Mouse (Mus musculus) cerebellum, adult 2 months (tissue): ENCODE measurements around the gene Slc16a5. TPM values are rescaled to one million over a fixed set of nuclear protein-coding genes. Genes with fewer than 3 reads are reported as not detected.

Source experiments
- DNase-seq, 2 experiments: peaks; one replicate each; pipeline ENCODE4 v3.0.0; 2021
- H3K27ac ChIP-seq: fragments of 200-500 bp; 2 replicates; pipeline ENCODE4 v1.5.1; 2012; ENCODE audit warnings: low read length, control low read depth, inconsistent platforms; ENCODE audit not compliant: insufficient read depth
- H3K27me3 ChIP-seq: fragments of 200-500 bp; 2 replicates; pipeline ENCODE4 v1.6.1; 2012; ENCODE audit warnings: inconsistent platforms, mild to moderate bottlenecking, low read length, moderate library complexity; ENCODE audit not compliant: control insufficient read depth, insufficient read depth
- H3K4me1 ChIP-seq: fragments of 200-500 bp; 2 replicates; pipeline ENCODE4 v1.6.1; 2011; ENCODE audit warnings: low read length; ENCODE audit not compliant: control insufficient read depth, insufficient read depth
- H3K4me3 ChIP-seq: fragments of 200-500 bp; replicated peaks from 2 replicates; pipeline ENCODE3; 2011; ENCODE audit warnings: mild to moderate bottlenecking, low read depth, low read length, control low read depth; ENCODE audit not compliant: insufficient read depth
- CTCF ChIP-seq: fragments of 200-500 bp; IDR thresholded peaks from 2 replicates; pipeline ENCODE4 v1.5.1; 2011; ENCODE audit warnings: low read depth, mild to moderate bottlenecking, control low read depth, low read length, moderate library complexity, borderline replicate concordance; ENCODE audit not compliant: insufficient read depth
- POLR2A ChIP-seq: fragments of 200-500 bp; IDR thresholded peaks from 2 replicates; pipeline ENCODE4 v1.6.1; 2011; ENCODE audit warnings: low read length, control low read depth, borderline replicate concordance; ENCODE audit not compliant: insufficient read depth
- WGBS: fragments of 180-500 bp; shearing (Covaris S2); methylation state at CpG from one replicate; pipeline ENCODE4 v1.1.7; 2018; 5-methylcytosine and 5-hydroxymethylcytosine counted together
- polyA plus RNA-seq: library from polyadenylated mRNA; depleted of rRNA; stranded (reverse); fragments of >200 nt; gene quantifications from 2 replicates; pipeline ENCODE4 v1.2.3, GENCODE M21; 2012

Slc16a5 gene
- polyA plus RNA-seq, 1 experiment = 0.25 TPM

DNA sequence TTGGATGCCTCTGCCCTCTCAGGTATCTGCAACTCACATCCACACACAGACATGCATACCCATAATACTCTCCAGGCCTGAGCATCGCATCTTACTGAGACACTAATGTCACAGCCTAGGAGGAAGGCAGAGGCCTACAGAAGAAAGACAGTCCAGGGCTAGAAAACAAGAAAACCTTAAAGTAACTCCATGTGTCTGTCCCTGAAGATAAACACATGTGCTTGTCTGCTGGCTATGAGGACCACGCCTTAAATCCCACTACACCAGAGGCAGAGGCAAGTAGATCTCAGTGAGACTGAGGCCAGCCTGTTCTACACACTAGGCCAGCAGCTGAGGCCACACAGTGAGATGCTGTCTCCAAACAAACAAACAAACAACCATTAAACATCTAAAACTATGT is 48.8 kb downstream of the Slc16a5 start:
- Histone ChIP-seq H3K27me3 (no peaks in the 10 kb centered on the region), H3K4me1 (peaks cover 10% of the 10 kb centered on the region; the same call in 1 of the 2 replicates), H3K27ac (no peak overlapping the region), H3K4me3 (no peak overlapping the region)
- 82% methylated on average over 2 of the region's 2 CpGs for WGBS
- TF ChIP-seq POLR2A (no peak), CTCF (no peak)
- no peak for DNase-seq

DNA sequence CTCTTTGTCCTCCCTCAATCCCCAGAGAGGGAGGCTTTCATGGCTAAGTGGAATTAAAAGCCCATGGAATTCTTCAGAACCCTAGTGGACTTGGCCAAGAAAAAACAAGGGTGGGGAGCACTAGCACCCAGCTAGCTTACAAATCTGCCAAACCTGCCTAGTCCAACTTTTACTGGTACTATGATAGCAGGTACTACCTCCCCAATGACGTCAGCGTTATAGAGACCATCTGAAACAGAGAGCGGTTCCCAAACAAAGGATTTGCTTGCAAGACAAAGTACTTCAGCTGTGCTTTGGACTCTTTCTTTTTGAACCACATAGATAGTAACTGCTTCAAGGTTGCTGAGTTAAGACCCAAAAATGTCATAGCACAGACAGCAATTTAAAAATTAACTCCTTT is 49.7 kb downstream of the Slc16a5 start:
- H3K27ac ChIP-seq = no peak overlapping the region
- TF ChIP-seq POLR2A (no peak), CTCF (no peak)
- H3K4me1 ChIP-seq = peaks cover 10% of the 10 kb centered on the region; the same call in 1 of the 2 replicates
- 38% methylated on average over 3 of the region's 3 CpGs for WGBS
- H3K27me3 ChIP-seq = no peaks in the 10 kb centered on the region
- no peak for DNase-seq
- no peak overlapping the region for H3K4me3 ChIP-seq

DNA sequence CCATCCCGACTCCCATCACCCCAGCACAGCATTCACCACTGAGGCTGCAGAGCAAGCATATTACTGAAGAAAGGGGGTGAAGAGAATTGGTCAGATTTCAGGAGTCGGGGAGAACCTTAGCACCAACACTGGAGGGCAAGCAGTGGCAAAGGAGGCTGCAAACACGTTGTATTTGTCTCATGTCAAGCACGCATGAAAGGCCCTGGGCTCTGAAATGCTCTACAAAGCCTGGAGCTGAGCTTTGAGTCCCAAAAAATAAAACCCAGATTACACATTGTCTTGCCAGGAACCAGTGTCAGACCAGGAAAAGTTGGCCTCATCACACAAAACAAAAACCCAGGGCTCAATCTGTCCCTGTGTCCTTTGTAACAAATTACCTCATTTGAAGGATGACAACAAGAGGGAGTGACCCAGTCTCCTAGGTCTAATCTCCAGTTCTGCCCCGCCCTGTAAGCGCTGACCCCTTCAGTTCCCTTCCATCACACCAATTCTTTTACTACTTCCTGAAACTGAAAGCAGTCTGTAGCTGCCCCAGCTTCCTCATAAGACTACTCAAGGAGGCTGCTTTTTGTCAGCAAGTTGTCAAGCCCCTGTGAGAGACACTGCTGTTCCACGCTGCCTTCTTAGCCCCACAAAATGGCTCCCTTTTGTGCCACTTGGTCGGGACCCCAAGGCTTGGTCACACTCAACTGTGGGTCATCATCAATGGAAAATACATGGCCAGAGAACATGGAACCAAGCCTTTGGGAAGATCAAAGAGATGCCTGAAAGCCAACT is 50.3 kb downstream of the Slc16a5 start:
- no peak for DNase-seq
- H3K4me3 ChIP-seq = peak overlapping the region; percentile 89
- WGBS = 25% methylated on average over 8 of the region's 8 CpGs
- H3K27ac ChIP-seq = no peak overlapping the region
- TF ChIP-seq CTCF (no peak), POLR2A (no peak)
- no peaks in the 10 kb centered on the region for H3K27me3 ChIP-seq
- peaks cover 10% of the 10 kb centered on the region; the same call in 1 of the 2 replicates for H3K4me1 ChIP-seq

DNA sequence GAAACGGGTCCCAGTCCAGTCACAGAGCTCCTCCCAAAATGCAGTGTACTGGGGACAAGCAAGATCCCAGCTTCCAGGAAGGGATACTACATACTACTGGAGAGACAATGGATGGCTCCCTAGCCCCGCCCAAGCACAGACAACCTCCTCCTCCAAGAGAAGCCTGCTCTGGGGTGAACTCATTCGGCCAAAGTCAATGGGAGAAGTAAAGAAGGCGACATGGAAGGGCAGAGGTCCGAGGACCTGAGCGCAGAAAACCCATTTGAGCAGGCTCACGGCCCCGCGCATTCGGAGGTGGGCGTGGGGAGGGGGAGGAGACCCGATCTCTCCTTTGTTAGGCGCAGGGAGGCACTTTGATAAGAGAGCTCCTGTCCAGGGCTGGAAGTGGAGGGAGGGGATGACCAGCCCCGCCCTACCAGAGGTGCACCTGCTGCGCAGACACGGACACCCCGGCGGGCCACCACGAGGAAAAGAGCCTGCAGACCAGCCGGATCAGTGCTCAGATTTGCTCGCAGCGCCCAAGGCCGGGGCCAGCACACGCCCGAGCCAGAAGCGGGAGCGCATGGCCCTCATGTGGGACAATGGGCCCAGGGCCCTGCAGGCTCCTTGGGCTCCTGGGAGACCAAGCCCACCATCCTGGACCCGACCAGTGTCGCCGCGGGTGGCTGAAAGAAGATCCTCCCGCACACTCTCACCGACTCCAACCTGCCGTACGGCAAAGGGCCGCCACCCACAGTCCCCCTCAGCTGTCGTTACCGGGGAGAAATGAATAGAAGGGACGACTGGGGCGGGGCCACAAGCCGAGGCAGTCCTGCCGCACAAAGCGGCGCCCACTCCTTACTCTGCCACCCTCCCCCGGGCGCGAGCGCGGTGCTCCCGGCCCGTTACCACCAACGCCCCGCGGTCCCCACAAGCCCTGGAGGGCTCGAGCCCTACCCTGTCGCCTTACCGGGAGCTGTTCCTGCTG is 51.3 kb downstream of the Slc16a5 start:
- H3K27ac ChIP-seq = peak overlapping the region; percentile 31
- under 1% methylated on average over 56 of the region's 57 CpGs for WGBS
- H3K4me3 ChIP-seq = peak overlapping the region; percentile 89
- no peak for TF ChIP-seq CTCF
- TF ChIP-seq POLR2A = no peak
- DNase-seq = no peak
- H3K4me1 ChIP-seq = peaks cover 10% of the 10 kb centered on the region; the same call in 1 of the 2 replicates
- no peaks in the 10 kb centered on the region for H3K27me3 ChIP-seq

DNA sequence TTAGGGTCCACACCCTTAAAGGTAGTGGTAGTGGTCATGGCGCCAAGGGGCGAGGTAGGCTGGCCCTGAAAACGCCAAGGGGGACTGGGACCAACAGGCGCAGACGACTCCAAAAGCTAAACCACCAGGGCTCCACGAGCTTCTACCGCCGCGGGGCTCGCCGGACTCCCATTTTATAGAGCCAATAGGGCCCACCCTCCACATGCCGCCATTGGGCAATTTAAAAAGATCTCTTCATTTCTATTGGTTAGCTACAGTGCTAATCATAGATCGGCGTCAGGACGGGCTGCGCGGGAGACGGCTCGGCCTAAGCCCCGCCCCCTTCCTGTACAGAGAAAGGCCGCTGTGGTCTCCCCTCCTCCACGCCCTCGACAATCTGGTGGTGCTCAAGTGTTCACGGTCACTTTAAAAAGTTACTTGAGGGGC is 52.0 kb downstream of the Slc16a5 start, which contains the start of gene Jpt1:
TSS of gene Jpt1 (minus strand) at position 150 of the 426 bp plus-strand sequence.
- peak within 1 kb of the TSS; percentile 31 for H3K27ac ChIP-seq
- peaks cover 10% of the 10 kb centered on the region; the same call in 1 of the 2 replicates for H3K4me1 ChIP-seq
- H3K27me3 ChIP-seq = no peaks in the 10 kb centered on the region
- WGBS = under 1% methylated on average over 24 of the region's 24 CpGs
- peak within 1 kb of the TSS; percentile 89 for H3K4me3 ChIP-seq
- TF ChIP-seq POLR2A (peak; percentile 99), CTCF (no peak)
- peak; percentile 97 to 98 for DNase-seq

DNA sequence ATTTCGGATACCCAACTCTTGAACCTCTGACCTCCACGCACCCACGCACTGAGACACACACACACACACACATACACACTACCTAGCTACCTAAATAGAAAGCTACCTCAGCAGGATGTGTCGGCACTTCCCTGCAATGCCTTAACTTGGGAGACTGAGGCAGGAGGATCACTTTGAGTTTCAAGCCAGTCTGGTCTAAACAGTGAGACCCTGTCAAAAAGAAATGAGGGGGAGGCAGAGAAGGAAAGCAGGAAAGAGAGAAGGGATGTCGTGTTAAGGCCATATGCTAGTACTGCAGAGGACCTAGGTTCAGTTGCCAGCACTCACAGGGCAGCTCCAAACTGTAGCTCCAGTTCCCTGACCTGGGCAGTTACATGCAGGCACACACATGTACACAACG is 52.7 kb downstream of the Slc16a5 start:
- no peak for TF ChIP-seq CTCF
- TF ChIP-seq POLR2A = no peak
- 73% methylated on average over 6 of the region's 6 CpGs for WGBS
- Histone ChIP-seq H3K27ac (no peak overlapping the region), H3K4me1 (peaks cover 8% of the 10 kb centered on the region; the same call in 1 of the 2 replicates), H3K27me3 (no peaks in the 10 kb centered on the region), H3K4me3 (no peak overlapping the region)
- no peak for DNase-seq

DNA sequence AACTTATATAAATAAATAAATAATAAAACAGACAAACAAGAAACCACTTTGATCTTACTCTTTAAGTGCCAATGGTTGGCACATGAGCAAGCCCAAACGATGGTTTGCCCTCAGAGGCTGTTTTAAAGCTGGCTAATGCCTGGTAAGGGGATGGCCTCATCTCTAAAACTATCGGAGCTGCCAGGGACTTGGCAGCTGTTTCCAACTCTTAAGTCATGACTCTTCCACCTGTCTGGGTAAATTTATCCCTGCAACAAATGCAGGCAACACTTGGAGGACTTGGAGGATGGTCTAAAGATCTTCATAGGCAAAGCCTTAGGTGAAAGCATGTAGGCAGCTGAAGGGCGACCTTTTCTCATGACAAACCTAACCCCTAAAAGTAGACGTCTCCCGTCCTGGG is 54.7 kb downstream of the Slc16a5 start:
- no peak for DNase-seq
- TF ChIP-seq POLR2A (no peak), CTCF (no peak)

More for the DNA sequence above, 54.7 kb downstream of the Slc16a5 start:
- Histone ChIP-seq H3K4me3 (no peak overlapping the region), H3K27ac (no peak overlapping the region), H3K4me1 (peaks cover 4% of the 10 kb centered on the region; the same call in 1 of the 2 replicates), H3K27me3 (no peaks in the 10 kb centered on the region)
- 62% methylated on average over 5 of the region's 5 CpGs for WGBS
